9 mouse cellular contexts compared by ENCODE assay signal in genomic region chr11:97082977-97083376, GRCm38 (mm10). TPM values are rescaled to one million over a fixed set of nuclear protein-coding genes. Genes with fewer than 3 reads are reported as not detected.
A peak's percentile ranks its signal among the peaks of the same experiment; 100 is the strongest.
DNase-seq lines count a peak whose midpoint lies in the region; ATAC-seq and TF ChIP-seq lines count a peak whose summit lies in the region.
"Had no signal": no experiment of that assay in that cellular context is flagged by ENCODE, and none has a peak within 500 bp of the region (broad histone marks: within the 10 kb centered on the region; RNA-seq: fewer than 3 reads in every experiment).

No protein-coding gene starts in this region.

- H3K4me2 ChIP-seq in limb, embryonic 11.5 days (ENCODE audit: low read depth, severe bottlenecking) = no peak overlapping the region
- H3K4me2 ChIP-seq: liver, embryonic 15.5 days had no signal

- H3K27ac ChIP-seq in limb, embryonic 11.5 days (replicated peaks; ENCODE audit: low read depth, low read length) = no peak overlapping the region
- no peak overlapping the region for H3K27ac ChIP-seq in small intestine, adult 2 months (ENCODE audit: insufficient read depth, low read depth, low read length)
- H3K27ac ChIP-seq: liver, embryonic 15.5 days had no signal

- no peak; the same call in 1 of the 2 replicates for ATAC-seq in cerebellum, adult (ENCODE audit: insufficient number of reproducible peaks, low FRiP score, low TSS enrichment)
- ATAC-seq in limb, embryonic 11.5 days (ENCODE audit: insufficient number of reproducible peaks, low FRiP score, low TSS enrichment, low read depth) = no peak

- no peaks in the 10 kb centered on the region for H3K9me3 ChIP-seq in limb, embryonic 11.5 days (ENCODE audit: control insufficient read depth, low read length)
- H3K9me3 ChIP-seq: liver, embryonic 15.5 days had no signal

- peak; percentile 64; the same call in 1 of the 2 replicates for TF ChIP-seq CTCF in small intestine, adult 2 months (IDR thresholded peaks at IDR 0.05; ENCODE audit: extremely low read depth, insufficient read length, insufficient replicate concordance, low read depth, low read length)

- WGBS in limb, embryonic 11.5 days = 45% methylated on average over 11 of the region's 11 CpGs
- 22% methylated on average over 11 of the region's 11 CpGs for WGBS in small intestine, adult 2 months

- no peak overlapping the region for H3K4me3 ChIP-seq in limb, embryonic 11.5 days (ENCODE audit: low read depth, low read length)
- H3K4me3 ChIP-seq in small intestine, adult 2 months (ENCODE audit: low read depth, low read length) = no peak overlapping the region
- H3K4me3 ChIP-seq: liver, embryonic 15.5 days had no signal

- no peak for TF ChIP-seq POLR2A in small intestine, adult 2 months (IDR thresholded peaks at IDR 0.05; ENCODE audit: low read depth, low read length)

- H3K9ac ChIP-seq in limb, embryonic 11.5 days (ENCODE audit: low read length) = no peak overlapping the region
- H3K9ac ChIP-seq: liver, embryonic 15.5 days had no signal

- peak; percentile 48 for DNase-seq in cerebellum, adult 11 months
- peak; percentile 58 for DNase-seq in thymus, postnatal 0 days (ENCODE audit: low spot score)
- DNase-seq in thymus, postnatal 36 days = no peak
- DNase-seq in embryo, embryonic 10 days (ENCODE audit: low spot score) = peak; percentile 41
- peak; percentile 52 for DNase-seq in heart, postnatal 4 days
- peak; percentile 36 for DNase-seq in limb, embryonic 11.5 days (ENCODE audit: low spot score)

- H3K27me3 ChIP-seq in limb, embryonic 11.5 days (ENCODE audit: control insufficient read depth, insufficient read depth, low read length) = no peaks in the 10 kb centered on the region
- H3K27me3 ChIP-seq in small intestine, adult 2 months (ENCODE audit: control insufficient read depth, insufficient read depth, low read length) = no peaks in the 10 kb centered on the region

- H3K4me1 ChIP-seq in limb, embryonic 11.5 days (ENCODE audit: control insufficient read depth, insufficient read depth, low read length) = peaks cover 6% of the 10 kb centered on the region
- H3K4me1 ChIP-seq in small intestine, adult 2 months (ENCODE audit: control insufficient read depth, insufficient read depth, insufficient read length, low read length) = no peaks in the 10 kb centered on the region
- H3K4me1 ChIP-seq: liver, embryonic 15.5 days had no signal

- no peaks in the 10 kb centered on the region for H3K36me3 ChIP-seq in limb, embryonic 11.5 days (ENCODE audit: control insufficient read depth, insufficient read depth, low read length)
- no peaks in the 10 kb centered on the region for H3K36me3 ChIP-seq in small intestine, adult 2 months (ENCODE audit: control insufficient read depth, insufficient read depth, low read length)
- H3K36me3 ChIP-seq: liver, embryonic 15.5 days had no signal

RNA-seq across cellular contexts. Expression of gene Tbx21, which starts 32.2 kb away (rescaled TPM):
- 1.3 and 1.9 TPM in 2 replicates for polyA plus RNA-seq in thymus, postnatal 0 days (2015; fragmentation: Nextera tagmentation; extraction: Ambion mirVana)
- total RNA-seq in heart, postnatal 4 days (2021) = not detected
- polyA plus RNA-seq in limb, embryonic 11.5 days (2014; fragmentation: Nextera tagmentation; extraction: Ambion mirVana) = not detected in 2 replicates
- 1.0 and 2.3 TPM in 2 replicates for polyA plus RNA-seq in small intestine, adult 2 months (2012; rRNA removed)

RNA-seq across cellular contexts. Expression of gene Osbpl7, which starts 32.5 kb away (rescaled TPM):
- 9.9 and 11.6 TPM in 2 replicates for polyA plus RNA-seq in thymus, postnatal 0 days (2015; fragmentation: Nextera tagmentation; extraction: Ambion mirVana)
- total RNA-seq in heart, postnatal 4 days (2021) = 1 to 10 TPM; 5.6 to 7.5 TPM
- polyA plus RNA-seq in limb, embryonic 11.5 days (2014; fragmentation: Nextera tagmentation; extraction: Ambion mirVana) = 5.8 and 6.3 TPM in 2 replicates
- polyA plus RNA-seq in small intestine, adult 2 months (2012; rRNA removed) = 12.1 and 21.3 TPM in 2 replicates

RNA-seq across cellular contexts. Expression of gene Mrpl10, which starts 41.6 kb away (rescaled TPM):
- polyA plus RNA-seq in thymus, postnatal 0 days (2015; fragmentation: Nextera tagmentation; extraction: Ambion mirVana) = 72.4 and 72.8 TPM in 2 replicates
- total RNA-seq in heart, postnatal 4 days (2021) = 10 to 100 TPM; 80.2 to 81.0 TPM
- polyA plus RNA-seq in limb, embryonic 11.5 days (2014; fragmentation: Nextera tagmentation; extraction: Ambion mirVana) = 93.0 and 96.5 TPM in 2 replicates
- 32.2 and 59.3 TPM in 2 replicates for polyA plus RNA-seq in small intestine, adult 2 months (2012; rRNA removed)

RNA-seq across cellular contexts. Expression of gene Lrrc46, which starts 41.8 kb away (rescaled TPM):
- 0.83 and 0.86 TPM in 2 replicates for polyA plus RNA-seq in thymus, postnatal 0 days (2015; fragmentation: Nextera tagmentation; extraction: Ambion mirVana)
- total RNA-seq in heart, postnatal 4 days (2021) = under 1 TPM in 1 of 2 experiments, not detected in 1; 0.38 TPM
- 0.79 and 1.4 TPM in 2 replicates for polyA plus RNA-seq in limb, embryonic 11.5 days (2014; fragmentation: Nextera tagmentation; extraction: Ambion mirVana)
- 0.09 TPM in 2 replicates for polyA plus RNA-seq in small intestine, adult 2 months (2012; rRNA removed)

RNA-seq across cellular contexts. Expression of gene Scrn2, which starts 53.2 kb away (rescaled TPM):
- polyA plus RNA-seq in thymus, postnatal 0 days (2015; fragmentation: Nextera tagmentation; extraction: Ambion mirVana) = 23.1 and 25.8 TPM in 2 replicates
- 10 to 100 TPM; 12.1 to 15.3 TPM for total RNA-seq in heart, postnatal 4 days (2021)
- 31.9 and 34.4 TPM in 2 replicates for polyA plus RNA-seq in limb, embryonic 11.5 days (2014; fragmentation: Nextera tagmentation; extraction: Ambion mirVana)
- polyA plus RNA-seq in small intestine, adult 2 months (2012; rRNA removed) = 23.7 and 50.0 TPM in 2 replicates

Comparison
In these comparisons a context has a peak if more than half of its experiments do, and no peak if none do; other contexts are left out.
1. DNase-seq: peak in cerebellum, adult 11 months (single experiment), thymus, postnatal 0 days (single experiment), embryo, embryonic 10 days (single experiment), heart, postnatal 4 days (single experiment) and limb, embryonic 11.5 days (single experiment); none in thymus, postnatal 36 days (0 of 2).